Mouse (Mus musculus) hematopoietic stem cell, adult 5-6 weeks (primary cell): ENCODE measurements around the gene Cutal. TPM values are rescaled to one million over a fixed set of nuclear protein-coding genes. Genes with fewer than 3 reads are reported as not detected.

Experiments used
- total RNA-seq: library from RNA; stranded (forward); fragments of 172-1452, 232-1000 nt; gene quantifications from 2 replicates; pipeline ENCODE4 v1.2.3, GENCODE M21; 2017

Gene Cutal
- total RNA-seq, 1 experiment from 2014 or later = not detected

Other genes with a start within 250 kb of the Cutal start
- gene Gapvd1, start 119.2 kb upstream of the Cutal start, total RNA-seq = 101 and 110 TPM in 2 replicates
- gene Hspa5, start 102.4 kb upstream of the Cutal start, total RNA-seq = 812 and 949 TPM in 2 replicates
- gene Rabepk, start 74.5 kb upstream of the Cutal start, total RNA-seq = 34.9 and 66.2 TPM in 2 replicates
- gene Fbxw2, start 48.1 kb upstream of the Cutal start, total RNA-seq = 76.7 and 81.1 TPM in 2 replicates
- not detected in 2 replicates for gene Gm34653, start 41.4 kb upstream of the Cutal start, total RNA-seq
- 27.8 and 54.6 TPM in 2 replicates for gene Psmd5, start 572 bp downstream of the Cutal start, total RNA-seq
- gene Phf19, start 39.6 kb downstream of the Cutal start, total RNA-seq = 5.7 and 10.0 TPM in 2 replicates
- 6.3 and 11.3 TPM in 2 replicates for gene Traf1, start 87.4 kb downstream of the Cutal start, total RNA-seq
- gene Hc, start 187.0 kb downstream of the Cutal start, total RNA-seq = 0.25 TPM in 1 of 2 replicates, not detected in the other
- gene AI182371, start 227.1 kb downstream of the Cutal start, total RNA-seq = 1.1 and 2.3 TPM in 2 replicates
- gene Cntrl, start 235.1 kb downstream of the Cutal start, total RNA-seq = 141 and 159 TPM in 2 replicates